Mouse (Mus musculus): ENCODE results near the gene Stxbp5.
A peak's percentile ranks its signal among the peaks of the same experiment; 100 is the strongest.

DNA sequence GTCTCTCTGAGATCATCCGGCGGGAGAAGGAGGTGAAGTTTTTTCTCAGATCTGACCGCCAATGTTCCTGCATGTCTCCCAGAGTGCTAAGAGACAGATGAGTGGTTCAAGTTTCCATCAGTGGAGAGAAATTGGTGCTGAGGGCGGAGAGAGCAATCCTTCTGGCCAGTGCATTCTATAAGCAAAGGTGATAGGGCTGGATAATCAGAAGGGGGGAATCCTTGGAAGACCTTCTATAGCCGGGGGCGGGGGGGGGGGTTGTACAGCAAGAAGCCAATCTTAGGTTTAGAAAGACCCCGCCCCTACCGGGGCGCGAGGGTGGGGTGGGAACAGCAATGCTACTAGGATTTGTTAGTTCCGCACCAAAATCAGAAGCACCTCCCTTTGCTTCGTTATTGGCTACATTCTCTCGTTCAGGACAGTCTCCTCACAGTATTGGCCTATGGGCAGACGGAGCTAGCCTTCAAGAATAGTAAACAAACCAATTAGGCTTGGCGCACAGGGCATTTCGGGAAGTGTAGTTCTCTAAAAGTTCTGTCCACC lies 889 bp upstream of the Stxbp5 start:
- TF ChIP-seq USF2 (IDR thresholded peaks at IDR 0.05; ENCODE audit: borderline replicate concordance in 1 of 2, insufficient read depth in 1 of 2, low read depth in 1 of 2, low read length in 2 of 2) (no peak), MYC (IDR thresholded peaks at IDR 0.05; ENCODE audit: low read depth, low read length) (no peak), NRF1 (IDR thresholded peaks at IDR 0.05; ENCODE audit: insufficient read depth, low read depth, low read length, poor library complexity, severe bottlenecking) (no peak), EP300 (IDR thresholded peaks at IDR 0.05; ENCODE audit: low read depth in 1 of 2, low read length in 2 of 2) (no peak), CTCF (IDR thresholded peaks at IDR 0.05 in 2 of 3, conservative IDR thresholded peaks at IDR 0.05 in 1 of 3; ENCODE audit: control insufficient read depth in 1 of 3, insufficient read depth in 1 of 3, low read depth in 2 of 3, low read length in 3 of 3, poor library complexity in 1 of 3, severe bottlenecking in 1 of 3) (no peak), SMC3 (IDR thresholded peaks at IDR 0.05; ENCODE audit: low read depth, low read length) (no peak), POLR2AphosphoS2 (IDR thresholded peaks at IDR 0.05; ENCODE audit: low read length) (no peak), TCF12 (IDR thresholded peaks at IDR 0.05; ENCODE audit: low read depth, low read length) (no peak; the same call in 1 of the 2 replicates), ZKSCAN1 (IDR thresholded peaks at IDR 0.05; ENCODE audit: low read depth, low read length) (no peak), HCFC1 (IDR thresholded peaks at IDR 0.05; ENCODE audit: low read depth, low read length) (peak; percentile 98), SIN3A (IDR thresholded peaks at IDR 0.05; ENCODE audit: low read length) (peak; percentile 48)

Data from MEL (cell line).